Mouse (Mus musculus) C2C12 (cell line): ENCODE results near the gene Dhrs7b.

Experiments used
- CEBPB ChIP-seq: IDR thresholded peaks from one replicate; pipeline ENCODE4 v1.6.1; 2011; ENCODE audit warnings: low read depth, mild to moderate bottlenecking, control low read depth, moderate library complexity
- CTCF ChIP-seq: IDR thresholded peaks from one replicate; pipeline ENCODE4 v1.5.1; 2011; ENCODE audit not compliant: control insufficient read depth, insufficient read depth, insufficient read length
- FOSL1 ChIP-seq: IDR thresholded peaks from one replicate; pipeline ENCODE4 v1.8.0; 2011; ENCODE audit warnings: mild to moderate bottlenecking, low read length; ENCODE audit not compliant: poor library complexity, insufficient read depth, severe bottlenecking
- MAX ChIP-seq: IDR thresholded peaks from one replicate; pipeline ENCODE4 v1.6.1; 2011; ENCODE audit warnings: mild to moderate bottlenecking, control low read depth
- MYOD1 ChIP-seq: IDR thresholded peaks from one replicate; pipeline ENCODE4 v1.6.1; 2011; ENCODE audit warnings: low read depth; ENCODE audit not compliant: control insufficient read depth, insufficient read length
- USF1 ChIP-seq: IDR thresholded peaks from one replicate; pipeline ENCODE4 v1.6.1; 2011; ENCODE audit warnings: low read depth, mild to moderate bottlenecking, control low read depth, moderate library complexity

- TF ChIP-seq CTCF (no peak), MAX (no peak), MYOD1 (no peak), USF1 (no peak), FOSL1 (no peak), CEBPB (no peak)
Observed at GRCm38 (mm10) chr11:60864916-60865315, 34.5 kb downstream of the Dhrs7b start.
